Mouse (Mus musculus): Measurements from ENCODE around the gene Cdk10.
"Not testable (repeated sequence)": the region's sequence is repeated elsewhere in the genome, so short reads cannot be mapped to it uniquely, and the experiment has no call there.

Gene Cdk10

GRCm38 (mm10) chr8:123233760-123234159 is 9.1 kb downstream of the Cdk10 start:
- DNase-seq: no peak

DNA sequence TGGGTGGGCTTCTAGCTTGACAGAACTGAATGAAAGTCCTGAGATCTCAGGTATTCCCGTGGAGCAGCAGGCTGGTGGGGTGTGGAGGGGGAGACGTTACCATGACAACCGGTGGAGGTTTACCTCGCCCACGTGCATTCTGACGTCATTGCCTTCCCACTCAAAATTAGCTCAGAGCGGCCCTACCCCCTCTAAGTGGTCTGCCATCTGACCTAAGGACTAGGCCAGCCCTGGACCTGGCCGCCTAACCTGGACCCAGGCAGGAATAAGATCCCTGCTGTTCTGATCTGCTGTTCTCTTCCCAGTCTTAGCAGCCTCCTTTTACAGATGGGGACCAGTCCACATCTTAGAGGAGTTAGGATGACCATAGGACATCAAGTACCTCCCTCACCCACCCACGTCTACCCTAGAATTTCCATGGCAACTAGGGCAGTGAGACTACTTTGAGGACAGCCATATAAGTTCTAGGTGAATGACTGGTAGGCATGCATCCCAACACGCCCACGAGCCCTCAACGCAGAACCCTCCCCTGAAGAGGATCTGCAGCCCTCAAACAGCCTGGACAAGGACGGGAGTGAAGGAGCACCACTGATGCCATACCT is 10.4 kb downstream of the Cdk10 start:
- DNase-seq: no peak

GRCm38 (mm10) chr8:123235520-123236497 is 11.2 kb downstream of the Cdk10 start, which contains the start of gene Spata2l:
Spata2l (minus strand) TSS chr8:123236233.
- DNase-seq: peak; percentile 94

DNA sequence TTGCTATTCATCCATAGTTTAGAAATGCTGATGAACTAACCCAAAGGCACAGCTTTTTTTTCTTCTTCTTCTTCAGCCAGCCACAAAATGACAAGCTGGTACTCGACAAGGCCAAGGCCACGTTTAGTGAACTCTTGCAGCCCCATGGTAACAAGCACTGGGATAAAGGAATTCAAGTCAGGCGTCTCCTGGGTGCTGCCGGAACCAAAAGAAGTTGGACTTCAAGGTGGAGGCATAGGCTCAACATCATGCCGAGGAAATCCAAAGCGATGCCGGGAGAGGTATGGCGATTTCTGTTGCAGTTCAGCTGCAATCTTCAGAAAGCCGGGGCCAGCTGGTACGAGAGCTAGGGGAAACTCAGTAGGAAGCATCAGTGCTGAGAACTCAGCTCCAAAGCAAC is 14.8 kb downstream of the Cdk10 start:
- DNase-seq: no peak

DNA sequence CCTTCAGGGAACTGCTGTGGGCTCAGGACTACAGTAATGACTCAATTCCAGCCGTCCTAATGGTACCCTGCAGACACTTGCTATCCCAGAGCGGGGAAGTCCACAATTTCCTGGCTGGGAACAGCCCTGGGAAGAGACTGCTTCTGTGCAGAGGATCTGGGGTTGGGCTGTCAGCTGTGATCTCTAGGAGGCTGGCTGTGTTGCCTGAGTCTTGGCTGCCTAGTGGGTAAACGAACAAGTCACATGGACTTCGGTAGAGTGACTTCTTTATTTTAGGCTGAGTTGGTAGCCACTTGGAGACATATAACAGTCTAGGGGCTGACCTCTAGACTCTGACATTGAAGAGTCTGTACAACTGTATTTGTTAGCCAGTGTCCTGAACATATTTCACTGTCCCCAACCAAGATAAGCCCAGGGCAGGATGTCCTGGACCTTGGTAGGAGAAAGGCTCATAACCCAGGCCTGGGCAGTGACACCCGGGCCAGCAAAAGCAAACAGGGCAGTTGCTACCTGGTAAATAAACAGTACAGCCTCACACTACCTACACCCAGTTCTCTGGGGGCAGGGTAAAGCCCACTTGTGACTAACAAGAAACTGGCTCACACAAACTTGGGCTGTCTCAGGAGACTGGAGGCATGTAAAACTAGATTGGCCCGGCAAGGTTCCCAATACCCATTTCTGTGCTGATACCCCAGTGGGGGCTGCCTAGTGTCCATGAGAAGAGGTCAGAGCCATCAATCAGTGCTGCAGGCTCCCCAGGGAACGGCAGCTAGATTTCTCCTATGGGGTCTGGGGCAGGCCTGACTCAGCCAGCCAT is 17.7 kb downstream of the Cdk10 start:
- no peak for DNase-seq

GRCm38 (mm10) chr8:123243053-123243452 is 18.4 kb downstream of the Cdk10 start:
- no peak for DNase-seq

DNA sequence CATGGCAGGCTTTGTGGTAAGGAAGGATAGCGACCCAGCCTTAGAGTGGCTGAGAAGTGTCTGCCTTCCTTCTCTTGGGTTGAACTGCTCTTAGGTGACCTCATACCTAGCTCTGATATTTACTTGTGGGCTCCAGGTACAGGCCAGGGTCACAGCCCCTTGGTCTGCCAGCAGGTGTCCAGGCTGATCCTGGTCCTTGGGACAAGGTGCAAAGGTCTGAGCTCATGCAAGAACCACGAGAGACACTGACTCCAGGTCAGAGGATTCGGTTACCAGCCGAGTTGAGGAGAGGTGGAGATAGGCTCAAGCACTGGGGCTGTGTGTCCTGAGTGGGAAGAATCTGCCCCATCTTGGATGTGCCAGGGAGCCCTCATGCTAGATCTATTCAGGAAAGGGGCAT is 19.7 kb downstream of the Cdk10 start:
- DNase-seq: no peak

DNA sequence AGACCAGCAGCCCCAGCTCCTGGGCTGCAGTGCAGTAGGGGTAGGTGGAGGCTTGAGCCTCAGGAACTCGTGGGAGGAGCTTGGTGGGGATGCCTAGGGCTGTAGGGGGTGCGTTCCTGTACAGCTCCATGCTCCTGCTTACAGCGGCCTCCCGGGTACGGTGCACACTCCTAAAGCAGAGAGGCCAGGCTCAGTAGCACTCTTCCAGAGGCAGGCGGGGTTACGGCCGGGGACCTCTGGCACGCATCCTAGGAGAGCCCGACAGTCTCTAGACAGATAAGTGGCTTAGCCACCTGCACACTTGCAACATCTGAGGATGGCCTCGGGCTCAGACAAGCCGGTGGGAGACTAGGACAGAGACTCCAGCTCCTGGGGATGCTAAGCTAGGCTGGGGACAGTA is 20.9 kb downstream of the Cdk10 start:
- no peak for DNase-seq

DNA sequence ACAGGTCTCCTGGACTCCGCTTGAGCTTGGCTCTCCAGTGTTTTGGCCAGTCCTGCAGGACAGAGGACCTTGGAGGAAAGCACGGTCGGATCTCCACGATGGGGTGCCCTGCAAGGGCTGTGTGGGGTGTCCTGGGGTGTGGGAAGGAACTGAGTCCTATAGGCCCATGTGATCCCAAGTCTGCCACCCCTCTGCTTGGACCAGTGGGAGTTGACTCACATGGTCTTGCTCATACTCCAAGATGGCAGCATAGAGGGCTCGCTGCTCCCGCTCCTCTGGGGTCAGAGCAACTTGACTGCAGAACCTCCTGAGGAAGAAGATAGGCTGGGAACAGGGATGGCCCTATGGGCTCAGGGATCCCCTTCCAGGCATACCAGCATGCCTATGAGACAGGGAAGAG is 23.1 kb downstream of the Cdk10 start:
- DNase-seq: no peak

DNA sequence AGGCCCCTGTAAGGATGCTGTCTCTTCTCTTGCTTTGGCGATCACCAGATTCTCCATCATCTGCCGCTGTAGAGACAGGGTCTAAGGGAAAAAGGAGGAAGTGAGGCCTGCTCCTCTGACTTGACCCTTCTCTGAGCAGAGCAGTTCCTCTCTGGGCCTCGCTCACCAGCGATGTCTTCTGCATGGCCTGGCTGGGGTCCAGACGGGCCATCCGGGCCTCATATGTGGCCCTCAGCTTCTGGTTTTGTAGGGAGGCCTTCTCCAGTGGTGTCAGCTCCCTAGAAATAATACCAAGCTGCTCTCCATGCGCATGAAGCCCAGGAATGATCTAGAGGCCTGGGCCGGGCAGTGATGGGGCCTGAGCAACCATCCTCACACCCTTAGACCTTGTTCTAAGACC is 24.0 kb downstream of the Cdk10 start:
- no peak for DNase-seq

DNA sequence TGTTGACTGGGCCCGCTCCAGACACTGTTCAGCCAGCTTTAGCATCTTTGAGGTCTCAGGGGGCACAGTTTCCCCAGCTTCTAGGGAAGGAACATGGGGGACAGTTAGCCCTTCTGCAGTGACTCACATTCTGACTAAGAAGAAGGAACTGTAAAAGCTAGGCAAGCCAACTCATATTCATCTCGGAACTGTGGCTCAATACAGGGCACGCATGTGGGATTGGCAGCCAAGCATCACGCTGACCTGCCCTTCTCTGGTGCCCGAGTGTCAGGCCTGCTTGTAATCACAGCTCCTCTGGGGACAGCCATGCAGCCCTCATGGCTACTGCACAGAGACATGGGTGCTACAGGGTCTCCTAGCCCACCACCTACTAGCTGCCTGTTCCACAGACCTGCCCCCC is 26.3 kb downstream of the Cdk10 start:
- no peak for DNase-seq

GRCm38 (mm10) chr8:123252925-123253324 is 28.3 kb downstream of the Cdk10 start:
- no peak for DNase-seq

- DNase-seq: no peak
These were observed 28.9 kb downstream of the Cdk10 start for GRCm38 (mm10) chr8:123253451-123254098.

GRCm38 (mm10) chr8:123254099-123254885 is 29.6 kb downstream of the Cdk10 start, which contains the start of the genes Zfp276 and Vps9d1:
Zfp276 (plus strand) TSS chr8:123254195.
Vps9d1 (minus strand) TSS chr8:123254348.
- DNase-seq: peak; percentile 93

GRCm38 (mm10) chr8:123255170-123255569 is 30.5 kb downstream of the Cdk10 start:
- no peak for DNase-seq

DNA sequence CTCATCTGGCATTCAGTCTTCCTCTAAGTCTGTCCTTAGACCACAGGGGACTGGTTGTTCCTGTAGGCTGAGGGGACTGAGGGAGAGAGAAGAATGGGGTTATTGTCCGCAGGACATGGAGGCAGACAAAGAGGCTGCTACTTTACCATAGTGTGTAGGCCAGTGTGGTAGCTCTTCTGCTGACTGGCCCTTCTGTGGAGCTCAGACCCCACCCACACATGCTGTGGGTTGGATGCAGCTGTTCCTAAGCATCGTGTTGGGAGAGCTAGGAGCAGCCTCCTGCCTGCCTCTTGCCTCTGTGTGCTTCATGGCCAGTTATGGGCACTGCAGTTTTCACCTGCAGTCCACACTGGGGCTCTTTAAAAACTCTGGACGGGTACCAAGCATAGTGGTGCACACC is 32.5 kb downstream of the Cdk10 start:
- DNase-seq: no peak

GRCm38 (mm10) chr8:123257593-123257992 is 33.0 kb downstream of the Cdk10 start:
- DNase-seq: not testable (repeated sequence)

GRCm38 (mm10) chr8:123267926-123268656 is 43.4 kb downstream of the Cdk10 start:
- no peak for DNase-seq

DNA sequence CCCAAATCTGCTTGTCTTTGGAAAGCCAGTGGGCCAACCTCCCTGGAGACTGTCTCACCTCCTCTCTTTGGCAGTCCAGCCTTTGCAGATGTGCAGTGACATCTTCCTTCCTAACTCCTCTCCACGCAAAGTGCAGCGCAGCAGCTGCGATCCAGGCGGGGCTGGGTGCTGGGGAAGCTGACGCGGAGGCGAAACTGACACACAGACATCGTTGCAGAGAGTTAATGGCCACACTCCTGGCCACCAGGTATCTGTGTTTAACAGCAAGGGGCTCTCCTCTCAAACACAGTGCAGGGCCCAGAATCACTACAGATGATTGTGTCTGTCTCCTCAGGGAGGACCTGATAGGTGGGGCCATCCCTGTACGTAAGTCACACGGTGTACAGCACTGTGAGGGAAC is 46.5 kb downstream of the Cdk10 start:
- DNase-seq: no peak

- DNase-seq: peak; percentile 54
These were observed 47.3 kb downstream of the Cdk10 start for GRCm38 (mm10) chr8:123271901-123272300.

- no peak for DNase-seq
These were observed 49.8 kb downstream of the Cdk10 start for GRCm38 (mm10) chr8:123274447-123274846.

Data from kidney, postnatal 10 days (tissue).